Mouse (Mus musculus) midbrain, postnatal 0 days (tissue): ENCODE measurements around the gene Rragd. TPM values are rescaled to one million over a fixed set of nuclear protein-coding genes. Genes with fewer than 3 reads are reported as not detected.
"Not testable (repeated sequence)": the region's sequence is repeated elsewhere in the genome, so short reads cannot be mapped to it uniquely, and the experiment has no call there.

Experiments
- ATAC-seq: fragments of 200-750 bp; cut with Nextera tagmentation; 2 replicates; pipeline ENCODE4 v1.8.0; 2017; ENCODE audit warnings: moderate number of reproducible peaks, mild to moderate bottlenecking, moderate TSS enrichment, moderate library complexity; ENCODE audit not compliant: low FRiP score
- DNase-seq: peaks from one replicate; pipeline ENCODE4 v3.0.0-alpha.2; 2015; ENCODE audit warnings: low spot score
- H3K27ac ChIP-seq: fragments of 300-500 bp; sonication (generic); 2 replicates; pipeline ENCODE4 v1.5.1; 2014; ENCODE audit warnings: low read depth, mild to moderate bottlenecking, low read length, mixed read lengths
- H3K27me3 ChIP-seq: fragments of 300-500 bp; sonication (generic); 2 replicates; pipeline ENCODE4 v1.6.1; 2014; ENCODE audit warnings: low read length, control low read depth, mixed read lengths; ENCODE audit not compliant: insufficient read depth
- H3K36me3 ChIP-seq: fragments of 300-500 bp; sonication (generic); 2 replicates; pipeline ENCODE4 v1.6.1; 2014; ENCODE audit warnings: low read length, control low read depth, mixed read lengths; ENCODE audit not compliant: insufficient read depth
- H3K4me1 ChIP-seq: fragments of 300-500 bp; sonication (generic); 2 replicates; pipeline ENCODE4 v1.6.1; 2014; ENCODE audit warnings: mild to moderate bottlenecking, control low read depth, antibody characterized with exemption, low read length, mixed read lengths; ENCODE audit not compliant: insufficient read depth
- H3K4me2 ChIP-seq: fragments of 300-500 bp; sonication (generic); 2 replicates; pipeline ENCODE4 v1.6.1; 2014; ENCODE audit warnings: low read depth, mild to moderate bottlenecking, low read length, mixed read lengths; ENCODE audit not compliant: poor library complexity, severe bottlenecking
- H3K4me3 ChIP-seq: fragments of 300-500 bp; sonication (generic); 2 replicates; pipeline ENCODE4 v1.5.1; 2014; ENCODE audit warnings: low read depth, mild to moderate bottlenecking, low read length, moderate library complexity
- H3K9ac ChIP-seq: fragments of 300-500 bp; sonication (generic); replicated peaks from 2 replicates; pipeline ENCODE4 v1.6.1; 2014; ENCODE audit warnings: mild to moderate bottlenecking, low read length, moderate library complexity, mixed read lengths; ENCODE audit not compliant: poor library complexity, severe bottlenecking
- H3K9me3 ChIP-seq: fragments of 300-500 bp; sonication (generic); 2 replicates; pipeline ENCODE4 v1.6.1; 2016; ENCODE audit warnings: low read length, control low read depth
- CTCF ChIP-seq: IDR thresholded peaks from 2 replicates; pipeline ENCODE4 v1.5.1; 2016; ENCODE audit warnings: antibody characterized with exemption, mild to moderate bottlenecking
- WGBS: fragments of 180-500 bp; shearing (Covaris S2); extraction: QIAGEN DNeasy Blood & Tissue Kit; methylation state at CpG from one replicate; pipeline ENCODE4 v1.1.7; 2014; 5-methylcytosine and 5-hydroxymethylcytosine counted together
- polyA plus RNA-seq: library from polyadenylated mRNA; unstranded; fragments of >200 nt; fragmentation: Nextera tagmentation; extraction: Ambion mirVana; gene quantifications from 2 replicates; pipeline ENCODE4 v1.2.1, GENCODE M21; 2015
- total RNA-seq: library from RNA; depleted of rRNA; stranded (reverse); fragments of >200 nt; gene quantifications from 2 replicates; pipeline ENCODE4 v1.2.3, GENCODE M21; 2014

Rragd gene
- total and polyA plus RNA-seq, 2 experiments from 2014 or later = 35.0 to 54.9 TPM

DNA sequence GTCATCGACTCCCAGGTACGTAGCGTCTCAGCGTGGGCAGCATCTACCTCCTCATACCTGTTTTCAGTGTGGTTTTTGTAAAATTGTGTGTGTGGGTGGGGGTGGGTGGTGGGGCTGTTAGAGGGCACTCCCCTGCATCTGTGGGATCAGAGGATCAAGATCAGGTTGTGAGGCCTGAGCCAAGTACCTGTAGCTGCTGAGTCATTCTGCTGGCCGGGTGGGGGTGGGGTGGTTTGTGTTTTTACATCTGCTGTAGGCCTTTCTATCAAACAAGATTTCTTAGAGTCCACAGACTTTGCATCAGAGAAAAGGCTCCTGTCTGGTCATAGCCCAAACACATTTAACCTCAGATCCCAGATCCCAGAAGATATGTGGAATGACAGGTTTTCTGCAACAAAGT, 13.2 kb downstream of the Rragd start:
- ATAC-seq (no peak), DNase-seq (no peak)
- H3K36me3 ChIP-seq = no peaks in the 10 kb centered on the region

DNA sequence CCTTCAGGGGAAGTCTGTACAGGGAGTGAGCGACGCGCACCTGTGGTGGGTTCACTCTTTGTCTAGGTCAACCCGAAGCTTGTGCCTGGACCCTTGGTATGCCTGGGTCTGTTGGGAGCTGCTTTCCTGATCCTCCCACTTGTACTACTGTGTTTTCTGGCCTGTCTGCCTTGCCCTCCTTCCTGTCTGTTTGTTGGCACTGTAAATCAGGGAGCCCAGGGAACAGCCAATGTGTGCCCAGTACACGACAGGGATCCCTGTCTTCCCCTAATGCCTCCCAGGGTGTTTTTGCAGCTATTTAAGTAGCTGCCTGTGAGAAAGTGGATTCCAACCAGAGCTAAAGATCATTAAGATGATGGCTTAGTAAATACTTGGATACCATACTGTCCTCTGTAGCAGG, 14.7 kb downstream of the Rragd start:
- no peak for TF ChIP-seq CTCF
- H3K27me3 ChIP-seq = no peaks in the 10 kb centered on the region
- H3K27ac ChIP-seq = no peak overlapping the region
- ATAC-seq (no peak), DNase-seq (no peak)
- no peak overlapping the region for H3K4me3 ChIP-seq
- no peak overlapping the region for H3K4me2 ChIP-seq
- no peak overlapping the region for H3K9ac ChIP-seq
- H3K36me3 ChIP-seq = no peaks in the 10 kb centered on the region; the same call in 1 of the 2 replicates
- H3K4me1 ChIP-seq = no peaks in the 10 kb centered on the region
- H3K9me3 ChIP-seq = no peaks in the 10 kb centered on the region
- 89% methylated on average over 5 of the region's 5 CpGs for WGBS

More for the DNA sequence above, 13.2 kb downstream of the Rragd start:
- no peaks in the 10 kb centered on the region for H3K27me3 ChIP-seq
- H3K27ac ChIP-seq = no peak overlapping the region
- H3K4me1 ChIP-seq = no peaks in the 10 kb centered on the region
- no peak for TF ChIP-seq CTCF
- no peak overlapping the region for H3K4me3 ChIP-seq
- WGBS = 96% methylated on average over 5 of the region's 5 CpGs
- H3K9me3 ChIP-seq = no peaks in the 10 kb centered on the region
- H3K9ac ChIP-seq = no peak overlapping the region
- no peak overlapping the region for H3K4me2 ChIP-seq

DNA sequence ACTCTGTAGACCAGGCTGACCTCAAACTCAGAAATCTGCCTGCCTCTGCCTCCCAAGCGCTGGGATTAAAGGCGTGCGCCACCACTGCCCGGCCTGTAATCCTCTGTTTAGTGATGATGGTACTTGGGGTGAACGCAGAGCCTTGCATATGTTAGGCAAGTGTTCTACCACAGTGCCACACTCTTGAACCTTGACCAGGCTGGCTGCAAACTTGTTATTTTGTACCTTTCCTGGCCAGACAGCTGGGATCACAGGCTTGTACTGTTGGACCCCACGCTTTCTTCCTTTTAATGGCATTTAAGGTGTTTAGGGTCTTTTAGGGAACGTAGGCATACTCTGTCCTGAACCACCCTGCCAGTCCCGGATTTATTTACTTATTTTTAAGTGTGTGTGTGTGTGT, 16.2 kb downstream of the Rragd start:
- WGBS = 97% methylated on average over 8 of the region's 8 CpGs
- no peaks in the 10 kb centered on the region for H3K9me3 ChIP-seq

DNA sequence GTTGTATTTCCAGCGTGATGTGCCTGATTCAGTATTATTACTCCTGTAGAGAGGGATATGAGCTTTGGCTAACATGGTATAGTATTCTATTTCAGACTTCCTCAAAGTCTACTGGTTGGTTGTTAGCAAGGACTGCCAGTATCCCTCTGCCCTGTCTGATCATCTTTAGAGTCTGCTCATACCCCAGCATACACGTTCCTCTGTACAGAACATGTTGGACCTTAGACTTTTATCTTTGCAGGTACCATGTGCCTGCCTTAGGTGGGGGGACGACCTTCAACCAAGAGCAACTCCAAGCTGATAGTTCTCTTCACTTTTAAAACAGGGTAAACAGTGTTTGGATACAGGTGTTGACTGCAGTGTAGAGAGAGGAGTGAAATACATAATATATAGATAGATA, 19.2 kb downstream of the Rragd start:
- Histone ChIP-seq H3K36me3 (peaks cover 5% of the 10 kb centered on the region; the same call in 1 of the 2 replicates), H3K9ac (no peak overlapping the region), H3K4me2 (no peak overlapping the region), H3K4me3 (no peak overlapping the region), H3K4me1 (no peaks in the 10 kb centered on the region), H3K27me3 (no peaks in the 10 kb centered on the region), H3K9me3 (no peaks in the 10 kb centered on the region), H3K27ac (no peak overlapping the region)
- ATAC-seq (no peak), DNase-seq (no peak)
- WGBS = 90% methylated on average over 3 of the region's 3 CpGs
- TF ChIP-seq CTCF = no peak

More for the DNA sequence above, 16.2 kb downstream of the Rragd start:
- H3K9ac ChIP-seq = no peak overlapping the region
- no peaks in the 10 kb centered on the region for H3K27me3 ChIP-seq
- no peak overlapping the region for H3K27ac ChIP-seq
- TF ChIP-seq CTCF = no peak
- ATAC-seq (no peak), DNase-seq (no peak)
- H3K4me3 ChIP-seq = no peak overlapping the region
- H3K36me3 ChIP-seq = peaks cover 4% of the 10 kb centered on the region; the same call in 1 of the 2 replicates
- H3K4me1 ChIP-seq = no peaks in the 10 kb centered on the region
- no peak overlapping the region for H3K4me2 ChIP-seq

DNA sequence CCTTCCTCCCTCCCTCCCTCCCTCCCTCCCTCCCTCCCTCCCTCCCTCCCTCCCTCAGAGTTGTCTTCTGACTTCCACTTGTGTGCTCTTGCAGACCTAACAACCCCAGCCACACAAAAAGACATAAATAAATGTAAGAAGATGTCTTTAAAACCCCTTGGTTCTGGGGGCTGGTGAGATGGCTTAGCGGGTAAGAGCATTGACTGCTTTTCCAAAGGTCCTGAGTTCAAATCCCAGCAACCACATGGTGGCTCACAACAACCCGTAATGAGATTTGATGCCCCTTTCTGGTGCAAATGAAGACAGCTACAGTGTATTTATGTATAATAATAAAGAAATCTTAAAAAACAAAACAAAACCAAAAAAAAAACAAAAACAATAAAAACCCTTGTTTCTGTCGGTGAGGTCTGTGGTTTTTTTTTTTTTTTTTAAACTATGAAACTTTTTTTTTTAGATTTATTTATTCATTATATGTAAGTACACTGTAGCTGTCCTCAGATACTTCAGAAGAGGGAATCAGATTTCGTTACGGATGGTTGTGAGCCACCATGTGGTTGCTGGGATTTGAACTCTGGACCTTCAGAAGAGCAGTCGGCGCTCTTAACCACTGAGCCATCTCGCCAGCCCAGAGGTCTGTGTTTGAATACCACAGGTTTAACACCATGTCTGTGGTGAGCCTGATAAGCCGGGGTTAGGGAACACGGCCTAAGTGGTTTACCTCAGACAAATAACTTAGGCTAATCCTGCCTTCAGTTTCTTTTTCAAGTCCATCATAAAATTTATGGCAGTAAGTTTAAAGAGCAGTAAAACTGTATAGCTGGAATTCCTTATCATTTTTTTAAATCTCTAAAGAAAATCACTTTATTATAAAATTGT, 23.0 kb downstream of the Rragd start:
- not testable (repeated sequence) for H3K9me3 ChIP-seq, H3K27ac ChIP-seq, H3K4me3 ChIP-seq, DNase-seq, H3K4me1 ChIP-seq, H3K9ac ChIP-seq, H3K4me2 ChIP-seq, ATAC-seq, H3K27me3 ChIP-seq
- 93% methylated on average over 10 of the region's 10 CpGs for WGBS
- peaks cover 13% of the 10 kb centered on the region; the same call in 1 of the 2 replicates for H3K36me3 ChIP-seq

DNA sequence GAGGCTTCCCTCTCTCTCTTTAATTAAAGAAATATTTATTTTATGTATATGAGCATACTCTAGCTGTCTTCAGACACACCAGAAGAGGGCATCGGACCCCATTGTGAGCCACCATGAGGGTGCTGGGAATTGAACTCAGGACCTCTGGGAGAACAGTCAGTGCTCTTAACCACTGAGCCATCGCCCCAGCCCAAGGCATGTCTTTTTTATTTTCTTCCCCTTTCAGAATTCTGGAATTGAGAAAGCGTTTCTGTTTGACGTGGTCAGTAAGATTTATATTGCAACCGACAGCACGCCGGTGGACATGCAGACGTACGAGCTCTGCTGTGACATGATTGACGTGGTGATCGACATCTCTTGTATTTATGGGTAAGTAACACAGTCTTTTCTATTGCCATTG, 24.0 kb downstream of the Rragd start:
- H3K36me3 ChIP-seq = peaks cover 13% of the 10 kb centered on the region; the same call in 1 of the 2 replicates
- H3K4me3 ChIP-seq = no peak overlapping the region
- DNase-seq (no peak), ATAC-seq (no peak)
- no peak overlapping the region for H3K9ac ChIP-seq
- no peaks in the 10 kb centered on the region for H3K9me3 ChIP-seq
- TF ChIP-seq CTCF = no peak
- no peaks in the 10 kb centered on the region for H3K4me1 ChIP-seq
- H3K4me2 ChIP-seq = no peak overlapping the region
- no peaks in the 10 kb centered on the region for H3K27me3 ChIP-seq
- no peak overlapping the region for H3K27ac ChIP-seq
- WGBS = 95% methylated on average over 11 of the region's 11 CpGs
